In the genomic region with DNA sequence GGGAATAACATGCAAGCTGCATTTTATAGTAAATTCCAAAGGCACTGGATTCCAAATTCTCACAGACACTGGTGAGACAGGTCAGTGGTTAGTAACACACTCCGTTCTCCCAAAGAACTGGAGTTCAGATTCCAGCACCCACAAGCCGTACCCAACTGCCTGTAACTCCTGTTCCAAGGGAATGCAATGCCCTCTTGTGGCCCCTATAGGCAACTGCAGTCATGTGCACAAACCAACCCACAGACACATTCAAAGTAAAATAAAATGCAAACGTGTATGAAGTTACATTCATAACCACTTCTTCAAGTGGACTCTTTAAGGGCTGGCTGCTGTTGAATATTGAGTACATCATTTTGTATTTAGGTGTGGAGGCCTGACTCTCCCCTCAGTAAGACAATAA, we compare ENCODE assay signal across 10 mouse cellular contexts.
DNase-seq lines count a peak whose midpoint lies in the region; ATAC-seq and TF ChIP-seq lines count a peak whose summit lies in the region.
"Had no signal": no experiment of that assay in that cellular context is flagged by ENCODE, and none has a peak within 500 bp of the region (broad histone marks: within the 10 kb centered on the region; RNA-seq: fewer than 3 reads in every experiment).

No protein-coding gene starts in this region.

- DNase-seq in CD4-positive, CD25-positive, alpha-beta regulatory T cell, adult 2 months (ENCODE audit: low read depth, low spot score) = peak; percentile 19
- DNase-seq in left cerebral cortex, adult 2 months (ENCODE audit: extremely low spot score in 1 of 2, low spot score in 2 of 2) = no peak
- no peak for DNase-seq in left cerebral cortex, postnatal 14 days (ENCODE audit: low spot score in 2 of 2)
- DNase-seq in CH12.LX (ENCODE audit: extremely low read depth) = peak; percentile 6
- DNase-seq in c-Kit-positive CD71-positive TER-119-positive erythroid progenitor cells, embryonic 14.5 days (ENCODE audit: low spot score) = peak; percentile 12
- no peak for DNase-seq in frontal cortex, adult 2 months (ENCODE audit: extremely low spot score in 1 of 2, low spot score in 1 of 2)
- DNase-seq in midbrain, embryonic 10.5 days (ENCODE audit: low spot score) = no peak
- DNase-seq: retina, postnatal 1 day had no signal

- peaks cover 9 to 33% of the 10 kb centered on the region in 2 experiments for H3K4me1 ChIP-seq in CH12.LX (ENCODE audit: control insufficient read depth in 1 of 2, insufficient read depth in 2 of 2)
- peaks cover 8% of the 10 kb centered on the region for H3K4me1 ChIP-seq in midbrain, embryonic 10.5 days

- in situ Hi-C loops in CH12.LX (cut with MboI; ENCODE audit: low pct_ligation_motif_present, low pct_unique_long_range_greater_than_20kb, low sequenced_read_pairs) = loop anchor here (10.0 kb wide), 2 partner anchors 80 to 490 kb away; no protein-coding TSS in a partner anchor

- peak; percentile 17 for TF ChIP-seq CTCF in left cerebral cortex, adult 2 months (IDR thresholded peaks at IDR 0.05)
- TF ChIP-seq CTCF in CH12.LX (conservative IDR thresholded peaks at IDR 0.05 in 1 of 2, IDR thresholded peaks at IDR 0.05 in 1 of 2; ENCODE audit: low read depth in 2 of 2, low read length in 2 of 2) = peak; percentile 51 to 58

- H3K27me3 ChIP-seq in CH12.LX (replicated peaks) = no peaks in the 10 kb centered on the region
- H3K27me3 ChIP-seq in midbrain, embryonic 10.5 days (ENCODE audit: low read depth, poor library complexity, severe bottlenecking) = no peaks in the 10 kb centered on the region

- peak; percentile 40 for TF ChIP-seq RAD21 in CH12.LX (IDR thresholded peaks at IDR 0.05; ENCODE audit: low read depth, low read length)

- no peak overlapping the region for H3K4me2 ChIP-seq in CH12.LX (ENCODE audit: insufficient read depth, low read depth, poor library complexity, severe bottlenecking)
- H3K4me2 ChIP-seq: limb, embryonic 12.5 days had no signal

- dilution Hi-C loops in CH12.LX (cut with MboI; ENCODE audit: extremely low pct_ligation_motif_present, extremely low pct_unique_long_range_greater_than_20kb, low sequenced_read_pairs) = no loop called here

- no peak overlapping the region for H3K27ac ChIP-seq in left cerebral cortex, adult 2 months
- H3K27ac ChIP-seq in CH12.LX (ENCODE audit: insufficient read depth, low read depth) = no peak overlapping the region
- H3K27ac ChIP-seq in midbrain, embryonic 10.5 days (replicated peaks) = no peak overlapping the region
- H3K27ac ChIP-seq: limb, embryonic 12.5 days had no signal

- H3K79me2 ChIP-seq in CH12.LX (replicated peaks; ENCODE audit: control insufficient read depth, extremely low read depth, insufficient read depth, poor library complexity, severe bottlenecking) = no peaks in the 10 kb centered on the region

- H3K9ac ChIP-seq in CH12.LX (ENCODE audit: insufficient read depth, low read depth) = no peak overlapping the region
- H3K9ac ChIP-seq: limb, embryonic 12.5 days had no signal

- H3K36me3 ChIP-seq in CH12.LX (replicated peaks in 1 of 2; ENCODE audit: control insufficient read depth in 1 of 2, insufficient read depth in 1 of 2, low read length in 1 of 2) = no peaks in the 10 kb centered on the region
- no peaks in the 10 kb centered on the region for H3K36me3 ChIP-seq in midbrain, embryonic 10.5 days
- H3K36me3 ChIP-seq: limb, embryonic 12.5 days had no signal

- TF ChIP-seq EP300 in CH12.LX (IDR thresholded peaks at IDR 0.05; ENCODE audit: low read length) = no peak

- TF ChIP-seq POLR2A in CH12.LX (IDR thresholded peaks at IDR 0.05; ENCODE audit: low read depth, low read length) = no peak

- H3K9me3 ChIP-seq in CH12.LX (replicated peaks; ENCODE audit: low read length) = peaks cover 3% of the 10 kb centered on the region
- no peaks in the 10 kb centered on the region for H3K9me3 ChIP-seq in midbrain, embryonic 10.5 days (replicated peaks)

- H3K4me3 ChIP-seq in left cerebral cortex, adult 2 months = no peak overlapping the region
- no peak overlapping the region for H3K4me3 ChIP-seq in CH12.LX (replicated peaks in 1 of 3; ENCODE audit: low read depth in 2 of 3, low read length in 2 of 3, poor library complexity in 1 of 3)
- H3K4me3 ChIP-seq in midbrain, embryonic 10.5 days = no peak overlapping the region
- H3K4me3 ChIP-seq: limb, embryonic 12.5 days had no signal

- whole genome bisulfite sequencing in midbrain, embryonic 10.5 days = 93% methylated on average over 3 of the region's 3 CpGs

- intact Hi-C loops in left cerebral cortex, adult 2 months (cut with DNase I) = loop anchor here (5.0 kb wide), 1 partner anchor 43 kb away; no protein-coding TSS in a partner anchor
- intact Hi-C loops in left cerebral cortex, postnatal 14 days (cut with DNase I) = no loop called here

- ATAC-seq in CD4-positive, CD25-positive, alpha-beta regulatory T cell, adult 4 months = no peak

TF ChIP-seq in CH12.LX, 34 proteins besides CTCF, POLR2A, EP300 and RAD21:
- no peak for TF ChIP-seq MAZ (IDR thresholded peaks at IDR 0.05; ENCODE audit: low read depth, low read length)
- TF ChIP-seq SMC3 (IDR thresholded peaks at IDR 0.05; ENCODE audit: low read depth, low read length) = peak; percentile 31

Comparison
In these comparisons a context has a peak if more than half of its experiments do, and no peak if none do; other contexts are left out.
1. DNase-seq: peak in CD4-positive, CD25-positive, alpha-beta regulatory T cell, adult 2 months (single experiment), CH12.LX (single experiment) and c-Kit-positive CD71-positive TER-119-positive erythroid progenitor cells, embryonic 14.5 days (single experiment); none in left cerebral cortex, adult 2 months (0 of 2), left cerebral cortex, postnatal 14 days (0 of 2), frontal cortex, adult 2 months (0 of 2) and midbrain, embryonic 10.5 days (single experiment).